Mouse (Mus musculus): ENCODE measurements around the gene Vps45. TPM values are rescaled to one million over a fixed set of nuclear protein-coding genes. Genes with fewer than 3 reads are reported as not detected.

Gene Vps45
- polyA plus RNA-seq, 1 experiment from 2014 or later, result 20.7 TPM

Other genes with a start within 250 kb of the Vps45 start
- gene Rprd2, start 239.6 kb downstream of the Vps45 start, polyA plus RNA-seq (2014; fragmentation: Nextera tagmentation; extraction: Ambion mirVana), result 21.5 and 24.4 TPM in 2 replicates
- 69.4 and 70.6 TPM in 2 replicates for gene Prpf3, start 202.6 kb downstream of the Vps45 start, polyA plus RNA-seq (2014; fragmentation: Nextera tagmentation; extraction: Ambion mirVana)
- gene Mrps21, start 186.9 kb downstream of the Vps45 start, polyA plus RNA-seq (2014; fragmentation: Nextera tagmentation; extraction: Ambion mirVana), result 331 and 337 TPM in 2 replicates
- gene Ciart, start 176.2 kb downstream of the Vps45 start, polyA plus RNA-seq (2014; fragmentation: Nextera tagmentation; extraction: Ambion mirVana), result 6.3 and 7.7 TPM in 2 replicates
- 7.8 and 10.2 TPM in 2 replicates for gene BC028528, start 166.5 kb downstream of the Vps45 start, polyA plus RNA-seq (2014; fragmentation: Nextera tagmentation; extraction: Ambion mirVana)
- gene Aph1a, start 164.5 kb downstream of the Vps45 start, polyA plus RNA-seq (2014; fragmentation: Nextera tagmentation; extraction: Ambion mirVana), result 31.8 and 33.3 TPM in 2 replicates
- gene Car14, start 153.8 kb downstream of the Vps45 start, polyA plus RNA-seq (2014; fragmentation: Nextera tagmentation; extraction: Ambion mirVana), result 67.8 and 80.0 TPM in 2 replicates
- gene Anp32e, start 129.2 kb downstream of the Vps45 start, polyA plus RNA-seq (2014; fragmentation: Nextera tagmentation; extraction: Ambion mirVana), result 120 and 128 TPM in 2 replicates
- gene Plekho1, start 62.5 kb downstream of the Vps45 start, polyA plus RNA-seq (2014; fragmentation: Nextera tagmentation; extraction: Ambion mirVana), result 63.1 and 64.8 TPM in 2 replicates
- gene Otud7b, start 46.1 kb upstream of the Vps45 start, polyA plus RNA-seq (2014; fragmentation: Nextera tagmentation; extraction: Ambion mirVana), result 10.7 and 12.1 TPM in 2 replicates
- 25.0 and 28.4 TPM in 2 replicates for gene Mtmr11, start 103.5 kb upstream of the Vps45 start, polyA plus RNA-seq (2014; fragmentation: Nextera tagmentation; extraction: Ambion mirVana)
- 212 and 232 TPM in 2 replicates for gene Sf3b4, start 113.9 kb upstream of the Vps45 start, polyA plus RNA-seq (2014; fragmentation: Nextera tagmentation; extraction: Ambion mirVana)
- 4.3 and 4.8 TPM in 2 replicates for gene Sv2a, start 122.7 kb upstream of the Vps45 start, polyA plus RNA-seq (2014; fragmentation: Nextera tagmentation; extraction: Ambion mirVana)
- gene Bola1, start 161.2 kb upstream of the Vps45 start, polyA plus RNA-seq (2014; fragmentation: Nextera tagmentation; extraction: Ambion mirVana), result 59.4 and 61.9 TPM in 2 replicates
- 1.5 TPM in 1 of 2 replicates, not detected in the other for gene Hist2h2ab, start 161.4 kb upstream of the Vps45 start, polyA plus RNA-seq (2014; fragmentation: Nextera tagmentation; extraction: Ambion mirVana)
- gene Hist2h2ac, start 162.4 kb upstream of the Vps45 start, polyA plus RNA-seq (2014; fragmentation: Nextera tagmentation; extraction: Ambion mirVana), result 12.5 and 15.5 TPM in 2 replicates
- gene Hist2h2be, start 162.7 kb upstream of the Vps45 start, polyA plus RNA-seq (2014; fragmentation: Nextera tagmentation; extraction: Ambion mirVana), result 11.5 and 12.4 TPM in 2 replicates
- 9.8 and 11.8 TPM in 2 replicates for gene Hist2h3c2, start 180.7 kb upstream of the Vps45 start, polyA plus RNA-seq (2014; fragmentation: Nextera tagmentation; extraction: Ambion mirVana)
- 45.8 and 51.6 TPM in 2 replicates for gene Hist2h2aa2, start 181.8 kb upstream of the Vps45 start, polyA plus RNA-seq (2014; fragmentation: Nextera tagmentation; extraction: Ambion mirVana)
- gene Hist2h2aa1, start 187.0 kb upstream of the Vps45 start, polyA plus RNA-seq (2014; fragmentation: Nextera tagmentation; extraction: Ambion mirVana), result 7.0 and 15.3 TPM in 2 replicates
- gene Hist2h3c1, start 188.2 kb upstream of the Vps45 start, polyA plus RNA-seq (2014; fragmentation: Nextera tagmentation; extraction: Ambion mirVana), result 0.50 and 1.8 TPM in 2 replicates
- gene Hist2h4, start 204.8 kb upstream of the Vps45 start, polyA plus RNA-seq (2014; fragmentation: Nextera tagmentation; extraction: Ambion mirVana), result 4.4 TPM in 2 replicates
- 79.1 and 90.2 TPM in 2 replicates for gene Hist2h3b, start 210.2 kb upstream of the Vps45 start, polyA plus RNA-seq (2014; fragmentation: Nextera tagmentation; extraction: Ambion mirVana)
- gene Hist2h2bb, start 211.3 kb upstream of the Vps45 start, polyA plus RNA-seq (2014; fragmentation: Nextera tagmentation; extraction: Ambion mirVana), result 18.6 and 25.6 TPM in 2 replicates
- gene Fcgr1, start 235.5 kb upstream of the Vps45 start, polyA plus RNA-seq (2014; fragmentation: Nextera tagmentation; extraction: Ambion mirVana), result 1.3 and 2.1 TPM in 2 replicates